Mouse (Mus musculus) liver, adult (tissue): ENCODE results near the gene Alcam.

ENCODE experiments used
- GATA4 ChIP-seq: IDR thresholded peaks from 2 replicates; pipeline ENCODE4 v1.6.1; 2014; ENCODE audit warnings: mild to moderate bottlenecking, low read length; ENCODE audit not compliant: insufficient replicate concordance

The Alcam gene

DNA sequence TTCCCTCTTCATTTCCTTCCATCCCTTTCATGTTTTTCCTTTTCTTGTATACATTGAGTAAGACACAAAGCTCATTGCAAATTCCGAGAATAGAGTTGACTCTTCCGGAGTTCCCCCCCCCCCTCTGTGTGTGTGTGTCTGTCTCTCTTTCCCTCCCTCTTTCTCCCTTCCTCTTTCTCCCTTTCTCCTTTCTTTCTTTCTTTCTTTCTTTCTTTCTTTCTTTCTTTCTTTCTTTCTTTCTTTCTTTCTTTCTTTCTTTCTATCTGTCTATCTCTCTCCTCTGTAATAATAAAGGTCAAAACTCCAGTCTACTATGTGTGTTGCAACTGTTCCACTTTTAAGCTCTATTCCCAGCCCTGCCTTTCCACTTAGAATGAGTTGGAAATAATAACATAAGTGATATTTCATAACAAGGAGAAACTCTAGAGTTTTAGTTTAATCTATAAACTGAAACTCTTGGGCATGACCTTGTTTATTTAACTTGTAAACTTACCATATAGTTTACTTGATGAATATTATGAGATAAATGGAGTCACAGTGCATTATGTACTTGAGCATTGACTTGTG lies 110.3 kb downstream of the Alcam start:
- no peak for TF ChIP-seq GATA4

DNA sequence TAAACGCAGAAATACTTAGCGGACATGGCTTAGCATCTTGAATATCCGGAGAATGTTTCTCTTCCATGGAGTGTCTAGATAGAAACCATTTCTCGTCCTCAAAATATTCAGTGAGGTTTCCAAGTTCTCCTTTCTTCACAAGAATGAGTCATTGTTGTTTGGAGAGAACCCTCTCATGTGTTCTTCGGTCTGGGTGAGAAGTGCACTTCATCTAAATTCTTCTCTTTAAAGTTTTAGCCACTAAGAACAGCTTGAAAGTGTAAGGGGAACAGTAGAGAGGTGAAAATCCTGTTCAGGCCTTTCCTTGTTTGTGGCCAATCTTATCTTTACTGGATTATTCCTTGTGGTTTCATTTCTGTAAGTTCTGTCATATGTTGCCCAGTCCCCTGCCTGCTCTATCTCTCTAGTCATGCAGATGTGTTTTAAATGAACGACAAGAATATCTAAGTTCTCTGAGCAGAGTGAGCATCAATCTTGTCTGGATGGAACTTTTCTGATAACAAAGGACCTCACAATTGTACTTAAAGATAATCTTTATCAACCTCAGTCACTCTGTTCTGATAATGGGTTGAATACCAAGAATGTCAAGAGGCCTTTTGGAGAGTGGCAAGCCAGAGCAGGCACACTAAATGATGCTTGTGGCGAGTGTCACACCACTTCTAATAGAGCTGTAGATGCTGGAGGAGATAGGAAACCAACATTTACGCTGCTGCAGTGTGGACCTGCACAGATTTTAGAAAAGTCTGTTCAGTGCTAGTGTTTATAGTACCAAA lies 111.0 kb downstream of the Alcam start:
- no peak for TF ChIP-seq GATA4

DNA sequence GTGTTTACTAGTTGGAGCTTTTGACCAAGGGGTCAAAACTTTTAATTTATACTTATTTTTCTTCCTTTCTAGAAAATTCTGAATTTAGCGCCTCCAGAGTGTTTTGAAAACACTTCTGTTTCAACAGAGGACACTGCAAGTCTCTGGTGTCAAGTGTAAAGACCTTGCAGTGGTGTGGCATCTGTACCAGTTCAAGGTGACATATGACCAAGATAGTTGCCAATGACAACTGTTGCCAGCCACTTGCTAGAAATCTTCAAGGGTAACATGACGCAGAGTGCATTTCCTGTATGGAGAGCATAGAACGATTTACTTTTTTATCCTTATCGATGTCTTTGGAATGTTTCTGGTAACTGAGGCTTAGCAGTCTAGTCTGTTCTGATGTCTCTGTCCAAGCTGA lies 119.8 kb downstream of the Alcam start:
- TF ChIP-seq GATA4 = no peak

DNA sequence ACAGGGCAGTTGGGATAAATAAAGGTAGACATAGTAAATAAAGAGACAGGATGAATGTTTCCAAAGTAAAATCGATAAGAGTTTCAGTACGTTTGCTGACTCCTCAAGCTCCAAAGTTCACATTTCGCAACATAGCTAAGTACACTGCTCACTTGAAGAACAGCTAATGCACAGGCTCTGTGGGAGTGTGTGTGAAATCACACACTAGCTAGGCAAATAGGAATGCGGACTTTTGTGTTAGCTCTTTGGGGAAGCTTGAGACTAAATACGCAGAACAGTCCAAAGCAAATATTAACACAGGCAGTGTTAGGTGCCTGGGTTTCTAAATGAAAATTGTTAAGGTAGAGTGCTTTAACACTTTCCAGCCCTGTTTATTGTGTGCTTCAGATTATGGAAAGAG lies 120.2 kb downstream of the Alcam start:
- no peak for TF ChIP-seq GATA4

DNA sequence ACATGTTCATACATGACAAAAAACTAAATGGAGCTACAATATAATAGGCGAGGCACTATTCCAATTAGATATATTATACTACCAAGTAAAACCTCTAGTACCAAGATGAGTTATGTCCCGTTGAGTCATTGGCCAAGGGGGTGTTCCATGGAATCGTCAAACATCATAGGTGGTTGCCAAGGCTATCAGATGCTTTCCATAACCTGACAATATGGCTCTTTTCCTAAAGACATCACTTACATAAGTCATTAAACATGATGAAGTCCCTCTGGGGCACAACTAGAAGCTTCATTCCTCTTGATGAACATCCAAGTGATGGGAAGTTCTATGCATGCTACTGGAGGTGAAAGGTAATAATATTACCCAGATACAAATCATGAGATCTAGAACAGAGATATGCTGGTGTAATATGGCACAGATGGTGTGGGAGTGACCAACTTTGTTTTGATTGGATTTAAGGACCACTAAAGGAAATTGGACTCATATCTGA lies 122.5 kb downstream of the Alcam start:
- TF ChIP-seq GATA4 = no peak

DNA sequence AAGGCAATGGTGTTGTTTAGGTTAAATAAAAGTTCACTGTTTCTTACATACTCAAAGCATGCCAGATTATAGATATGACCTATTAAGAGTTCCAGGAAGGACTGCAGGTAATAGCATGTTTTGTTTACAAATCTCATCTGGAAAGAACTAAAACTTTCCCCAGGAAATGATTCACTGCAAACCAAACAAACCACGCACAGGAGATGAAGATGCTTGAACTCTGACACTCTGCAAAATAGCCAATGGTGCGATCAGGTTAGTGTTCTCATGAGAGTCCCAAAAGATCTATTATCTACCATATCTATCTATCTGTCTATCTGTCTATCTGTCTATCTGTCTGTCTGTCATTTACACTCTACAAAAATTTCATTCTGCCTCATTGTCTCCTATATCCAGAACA lies 124.5 kb downstream of the Alcam start:
- TF ChIP-seq GATA4 = no peak

DNA sequence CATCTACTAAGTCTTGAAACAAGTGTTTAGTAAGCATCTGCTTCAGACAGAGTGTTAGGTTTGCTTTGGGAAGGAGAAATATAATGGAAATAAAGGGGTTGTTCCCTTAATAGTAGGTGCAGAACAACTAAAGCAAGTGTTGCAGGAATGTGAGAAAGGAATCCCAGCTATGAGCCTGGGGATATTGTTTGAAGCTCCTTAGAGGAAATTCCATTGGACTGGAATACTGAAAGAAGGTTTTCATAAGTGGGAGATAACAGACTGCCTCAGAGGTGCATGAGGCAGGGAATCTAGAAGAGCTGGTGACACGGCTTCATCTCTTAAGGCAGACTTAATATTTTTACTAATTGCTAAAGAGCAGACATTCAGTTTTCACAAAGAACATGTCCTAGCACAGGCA lies 134.6 kb downstream of the Alcam start:
- TF ChIP-seq GATA4 = no peak

DNA sequence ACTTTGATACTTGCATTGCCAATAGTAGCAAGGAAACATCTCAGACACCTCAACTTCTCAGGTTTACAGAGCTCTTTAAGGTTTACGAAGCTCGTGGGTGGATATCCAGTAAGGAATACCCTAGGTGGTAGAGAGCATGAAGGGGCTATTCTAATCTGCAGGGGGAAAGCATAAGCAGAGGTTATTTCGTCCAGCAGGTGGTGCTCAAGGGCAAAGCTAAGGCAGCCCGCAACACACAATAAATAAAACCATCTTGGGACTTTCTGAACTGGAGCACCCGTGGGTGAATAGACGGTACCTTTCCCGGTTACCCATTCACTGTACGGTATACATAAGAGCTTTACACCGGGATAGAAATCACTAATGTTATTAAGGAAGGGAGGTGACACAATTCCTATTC lies 142.8 kb downstream of the Alcam start:
- no peak for TF ChIP-seq GATA4

DNA sequence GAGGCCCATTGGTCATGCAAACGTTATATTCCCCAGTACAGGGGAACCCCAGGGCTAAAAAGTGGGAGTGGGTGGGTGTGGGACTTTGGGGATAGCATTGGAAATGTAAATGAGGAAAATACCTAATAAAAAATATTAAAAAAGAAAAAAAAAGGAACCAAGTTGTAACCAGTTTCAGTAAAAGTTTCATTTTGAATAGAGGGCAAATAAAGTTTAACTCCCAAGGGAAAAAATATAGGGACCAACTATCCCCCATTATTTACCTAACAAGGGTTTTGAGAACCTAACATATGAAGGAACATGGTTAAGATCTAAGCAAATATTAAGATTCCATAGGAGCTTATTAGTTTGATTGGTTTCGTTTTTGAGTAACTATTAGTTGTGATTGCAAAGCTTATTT lies 146.9 kb downstream of the Alcam start:
- no peak for TF ChIP-seq GATA4

DNA sequence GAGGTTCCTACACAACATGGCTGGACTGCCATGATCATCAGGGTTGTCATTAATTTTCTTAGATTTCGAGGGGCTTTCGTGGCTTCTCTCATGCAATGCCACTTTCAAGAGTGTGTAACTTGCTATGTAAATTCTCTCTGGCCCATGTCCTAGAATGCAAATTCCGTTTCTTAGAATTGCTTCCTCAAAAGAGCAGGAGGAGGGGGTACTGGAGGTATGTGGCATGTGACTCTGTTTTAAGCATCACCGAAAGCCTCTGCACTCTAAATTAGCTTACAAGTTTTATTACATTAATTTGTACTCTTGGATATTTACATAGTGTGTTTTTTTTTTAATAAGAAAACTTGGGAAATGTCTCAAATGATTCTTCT lies 150.4 kb downstream of the Alcam start:
- no peak for TF ChIP-seq GATA4

DNA sequence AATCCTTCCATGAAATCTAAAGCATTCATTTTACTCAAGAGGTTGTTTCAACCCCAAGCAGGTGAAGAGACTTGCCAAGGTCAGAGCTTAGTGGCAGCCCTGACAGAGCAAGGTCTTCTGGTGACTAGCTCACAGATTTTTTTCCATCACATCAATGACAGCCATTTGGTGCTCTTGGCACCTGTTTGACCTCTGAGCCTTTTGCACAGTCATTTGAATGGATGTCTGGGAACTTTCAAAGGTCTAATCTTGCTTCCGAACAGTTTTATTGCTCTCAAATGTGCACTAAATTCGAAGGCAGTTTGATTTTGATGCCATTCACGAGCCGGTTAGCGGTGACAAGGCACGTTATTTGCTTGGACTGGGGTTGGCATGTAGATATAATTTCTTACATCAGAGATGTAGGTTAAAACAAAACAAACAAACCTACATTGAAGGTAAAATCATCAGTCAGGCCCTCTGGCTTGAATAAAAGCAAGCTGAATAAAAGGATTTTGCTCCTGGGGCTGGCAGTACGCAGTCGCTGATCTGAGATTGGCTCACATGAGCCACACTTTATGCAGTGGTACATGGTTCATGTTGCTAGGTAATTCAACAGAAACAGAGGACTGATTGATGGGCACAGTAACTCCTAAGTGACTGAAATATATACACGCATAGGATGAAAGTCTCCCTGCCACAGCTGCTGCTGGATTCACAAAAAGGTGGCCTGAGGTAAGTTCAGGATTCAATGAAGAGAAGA lies 150.9 kb downstream of the Alcam start:
- TF ChIP-seq GATA4 = no peak

DNA sequence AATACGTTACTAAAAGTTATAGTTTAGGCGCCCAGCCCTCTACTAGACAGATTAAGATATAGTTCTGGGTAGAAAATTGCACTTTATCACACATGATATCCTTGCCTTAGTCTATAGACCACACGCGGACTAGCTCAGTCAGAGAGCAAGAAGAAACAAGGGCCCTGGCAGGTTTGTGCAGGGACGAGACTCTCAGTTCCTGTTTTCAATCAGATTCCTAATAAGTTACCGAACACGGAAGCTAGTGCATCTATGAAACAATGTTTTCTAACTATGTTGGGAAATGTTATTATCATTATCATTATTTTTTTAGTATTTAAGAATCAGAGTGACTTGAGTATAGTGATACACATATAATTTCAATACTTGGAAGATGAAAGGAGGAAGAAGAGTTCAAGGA lies 152.1 kb downstream of the Alcam start:
- TF ChIP-seq GATA4 = no peak

DNA sequence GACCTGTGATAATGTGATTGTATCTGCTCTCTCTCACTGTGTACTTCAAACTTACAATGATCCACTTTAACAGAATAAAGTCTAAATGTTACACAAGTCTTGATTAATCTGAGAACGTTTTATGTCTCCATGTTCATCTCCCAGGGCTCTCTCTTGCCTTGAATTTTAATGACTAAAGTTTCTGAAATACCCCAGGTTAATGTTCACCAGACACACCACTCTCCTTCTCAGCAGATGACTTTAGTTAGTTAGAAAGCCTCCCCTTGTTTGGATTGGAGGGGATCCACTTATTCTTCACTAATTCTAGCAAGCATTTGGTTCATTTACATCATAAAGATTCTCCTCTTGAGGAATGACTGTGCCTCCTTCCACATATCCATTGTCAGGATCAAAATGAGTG lies 157.5 kb downstream of the Alcam start:
- TF ChIP-seq GATA4 = no peak

DNA sequence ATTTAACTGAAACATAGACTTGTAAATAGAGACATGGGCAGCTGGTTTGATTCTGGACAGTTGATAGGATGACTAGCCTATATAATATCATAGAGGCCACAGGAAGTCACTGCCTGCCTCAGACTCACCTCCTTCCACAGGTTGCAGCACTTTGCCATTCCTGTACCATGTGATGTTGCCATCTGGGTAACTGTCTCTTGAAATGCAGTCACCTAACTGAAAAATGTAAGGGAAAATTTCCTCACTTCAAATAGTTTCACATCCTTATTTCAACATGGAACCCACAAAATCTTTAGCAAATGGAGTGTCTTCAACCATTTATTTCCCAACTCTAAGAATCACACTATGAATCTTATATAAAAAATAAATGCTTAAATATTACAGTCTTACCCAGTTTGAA lies 158.3 kb downstream of the Alcam start:
- TF ChIP-seq GATA4 = no peak

DNA sequence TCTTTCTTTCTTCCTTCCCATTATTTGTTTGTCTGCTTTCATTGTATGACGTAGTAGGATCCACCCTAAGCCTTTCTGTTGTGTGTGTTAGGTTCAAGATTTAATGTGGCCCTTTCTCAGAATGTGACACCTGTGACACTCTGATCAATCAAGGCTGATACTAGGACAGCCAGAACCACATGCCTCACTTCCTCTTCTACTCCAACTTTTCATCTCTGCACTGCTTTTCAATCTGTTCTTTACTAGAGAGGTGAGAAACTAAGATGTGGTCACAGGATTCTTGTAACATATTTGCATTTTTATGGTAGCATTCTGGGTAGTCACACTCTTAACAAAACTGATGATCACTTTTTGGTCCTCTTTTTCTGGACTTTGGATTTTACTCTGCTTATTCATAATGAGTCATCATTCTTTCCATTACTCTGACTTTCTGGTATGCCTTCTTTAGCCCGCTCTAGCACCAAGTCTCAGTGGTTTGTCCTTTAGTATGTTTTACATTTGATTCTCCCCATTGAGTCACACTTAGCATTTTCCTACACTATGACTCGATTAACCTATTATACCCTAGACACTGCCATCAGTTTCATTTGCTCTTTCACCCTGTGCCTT lies 161.3 kb downstream of the Alcam start:
- TF ChIP-seq GATA4 = no peak

DNA sequence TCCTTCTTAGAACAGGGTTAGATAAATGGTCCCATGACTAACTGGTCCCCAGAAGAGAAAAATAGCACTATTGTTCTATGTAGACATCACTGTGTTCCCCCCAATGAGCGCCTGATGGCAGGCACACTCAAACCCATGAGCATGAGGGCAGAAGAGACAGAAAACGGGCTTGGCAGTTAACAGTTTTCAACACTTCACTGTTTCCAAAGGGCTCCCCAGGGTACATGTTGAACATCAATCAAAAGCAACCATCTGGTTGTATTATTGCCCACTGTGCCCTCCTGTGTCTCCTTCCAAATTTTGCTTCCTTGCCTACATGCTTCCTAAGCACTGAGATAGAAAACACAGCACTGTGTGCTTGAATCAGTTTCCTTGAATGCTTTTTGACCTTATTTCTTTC lies 173.7 kb downstream of the Alcam start:
- TF ChIP-seq GATA4 = no peak
